Mouse (Mus musculus) T-cell, adult 2 months (primary cell): ENCODE data around the gene Haus6.

Experiments used
- DNase-seq: peaks from one replicate; pipeline ENCODE4 v3.0.0; 2022; ENCODE audit warnings: low spot score

The Haus6 gene

GRCm38 (mm10) chr4:86574939-86575282, 36.9 kb downstream of the Haus6 start:
- no peak for DNase-seq

- no peak for DNase-seq
Observed at GRCm38 (mm10) chr4:86561061-86561460, 50.8 kb downstream of the Haus6 start.

GRCm38 (mm10) chr4:86559006-86559405, 52.8 kb downstream of the Haus6 start:
- no peak for DNase-seq

GRCm38 (mm10) chr4:86558228-86558627, 53.6 kb downstream of the Haus6 start, which contains the start of gene Saxo1:
Saxo1 (minus strand) TSS chr4:86558328.
- no peak for DNase-seq

GRCm38 (mm10) chr4:86557371-86557770, 54.5 kb downstream of the Haus6 start:
- DNase-seq = no peak

- no peak for DNase-seq
Observed at GRCm38 (mm10) chr4:86555035-86555707, 56.7 kb downstream of the Haus6 start.

GRCm38 (mm10) chr4:86548332-86548731, 63.5 kb downstream of the Haus6 start:
- DNase-seq = no peak

GRCm38 (mm10) chr4:86545615-86546014, 66.2 kb downstream of the Haus6 start:
- DNase-seq = no peak

- no peak for DNase-seq
Observed at GRCm38 (mm10) chr4:86543999-86544398, 67.9 kb downstream of the Haus6 start.

- no peak for DNase-seq
Observed at GRCm38 (mm10) chr4:86541573-86541972, 70.3 kb downstream of the Haus6 start.

- DNase-seq = no peak
Observed at GRCm38 (mm10) chr4:86538936-86539335, 72.9 kb downstream of the Haus6 start.

- DNase-seq = peak; percentile 25
Observed at GRCm38 (mm10) chr4:86537972-86538371, 73.9 kb downstream of the Haus6 start.

- no peak for DNase-seq
Observed at GRCm38 (mm10) chr4:86534091-86534481, 77.8 kb downstream of the Haus6 start.

- no peak for DNase-seq
Observed at GRCm38 (mm10) chr4:86533406-86534090, 78.3 kb downstream of the Haus6 start.

GRCm38 (mm10) chr4:86529161-86529560, 82.7 kb downstream of the Haus6 start:
- no peak for DNase-seq
